Mouse (Mus musculus): ENCODE data around the gene Col23a1.

GRCm38 (mm10) chr11:51302396-51302795, 12.7 kb downstream of the Col23a1 start:
- TF ChIP-seq CTCF (IDR thresholded peaks at IDR 0.05; ENCODE audit: low read depth), result no peak
- TF ChIP-seq EP300 (IDR thresholded peaks at IDR 0.05; ENCODE audit: low read depth), result no peak

Measured in heart, postnatal 0 days (tissue).